Mouse (Mus musculus) spleen, adult 2 months (tissue): Measurements from ENCODE around the gene Nr2f1.

Source experiments
- CTCF ChIP-seq: fragments of 200-500 bp; IDR thresholded peaks from 2 replicates; pipeline ENCODE4 v1.5.1; 2011; ENCODE audit warnings: mild to moderate bottlenecking, inconsistent platforms; ENCODE audit not compliant: insufficient read depth, insufficient read length, insufficient replicate concordance; ENCODE audit errors: extremely low read depth
- POLR2A ChIP-seq: fragments of 200-500 bp; IDR thresholded peaks from 2 replicates; pipeline ENCODE4 v1.6.1; 2011; ENCODE audit warnings: low read depth, low read length, inconsistent platforms

DNA sequence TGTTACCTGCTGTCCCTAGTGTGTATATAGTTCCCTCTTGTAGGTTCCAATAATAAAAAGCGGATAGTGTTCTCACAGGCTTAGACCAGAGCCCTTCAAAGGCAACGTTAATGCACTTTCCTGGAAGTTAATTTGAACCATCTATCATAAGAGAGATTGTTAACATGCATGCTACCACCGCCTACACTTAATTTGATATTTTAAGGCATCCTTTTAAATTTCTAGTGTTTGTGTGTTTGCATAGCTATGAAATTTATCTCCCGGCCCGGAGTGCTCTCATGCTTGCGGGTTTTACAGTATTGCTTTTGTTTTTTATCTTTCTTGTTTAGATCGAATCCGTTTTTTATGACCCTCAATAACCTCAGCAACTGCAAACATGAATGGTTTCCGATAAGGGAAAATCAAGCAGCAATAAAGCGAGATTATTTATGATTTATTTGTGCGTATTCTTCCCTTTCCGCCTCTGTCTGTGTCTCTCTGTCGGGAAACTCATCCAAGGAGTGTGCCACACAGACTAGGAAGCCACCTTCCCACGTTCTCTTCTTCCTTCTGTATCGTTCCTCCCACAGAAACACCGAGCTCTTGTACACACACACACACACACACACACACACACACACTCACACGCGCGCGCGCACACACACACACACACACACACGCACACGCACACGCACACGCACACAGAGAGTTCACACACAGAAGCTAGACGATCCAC lies 5.3 kb downstream of the Nr2f1 start:
- TF ChIP-seq CTCF: no peak
- no peak for TF ChIP-seq POLR2A
